Mouse (Mus musculus) thymus, postnatal 14 days (tissue): Measurements from ENCODE around the gene Tnrc6b.

Source experiments
- DNase-seq: peaks from one replicate; pipeline ENCODE4 v3.0.0; 2021

Gene Tnrc6b

DNA sequence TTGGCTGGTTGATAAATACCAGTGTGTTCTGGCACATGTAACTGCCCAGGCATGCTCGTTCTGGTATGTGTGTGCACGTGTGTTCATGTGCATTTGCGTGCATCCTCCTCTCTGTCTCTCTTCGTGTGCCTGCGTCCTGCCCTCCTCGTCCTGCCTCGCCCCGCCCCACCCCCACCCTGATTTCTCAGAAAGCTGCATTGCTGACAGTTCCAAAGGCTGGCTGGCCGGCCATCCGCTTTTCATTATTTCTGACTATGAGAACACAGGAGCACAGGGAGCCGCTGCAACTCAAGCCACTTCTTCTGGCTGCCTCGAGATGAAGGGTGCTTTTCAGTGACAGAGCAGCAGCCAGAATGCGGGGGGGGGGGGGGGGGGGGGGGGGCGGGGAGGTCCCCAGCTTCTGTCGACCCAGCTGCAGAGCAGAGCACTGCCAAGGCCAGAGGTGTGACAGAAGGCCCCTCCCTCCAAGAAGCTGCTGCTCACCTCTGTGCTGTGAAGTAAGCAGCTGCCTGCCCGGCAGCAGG, 219.0 kb downstream of the Tnrc6b start:
- DNase-seq = peak; percentile 75

DNA sequence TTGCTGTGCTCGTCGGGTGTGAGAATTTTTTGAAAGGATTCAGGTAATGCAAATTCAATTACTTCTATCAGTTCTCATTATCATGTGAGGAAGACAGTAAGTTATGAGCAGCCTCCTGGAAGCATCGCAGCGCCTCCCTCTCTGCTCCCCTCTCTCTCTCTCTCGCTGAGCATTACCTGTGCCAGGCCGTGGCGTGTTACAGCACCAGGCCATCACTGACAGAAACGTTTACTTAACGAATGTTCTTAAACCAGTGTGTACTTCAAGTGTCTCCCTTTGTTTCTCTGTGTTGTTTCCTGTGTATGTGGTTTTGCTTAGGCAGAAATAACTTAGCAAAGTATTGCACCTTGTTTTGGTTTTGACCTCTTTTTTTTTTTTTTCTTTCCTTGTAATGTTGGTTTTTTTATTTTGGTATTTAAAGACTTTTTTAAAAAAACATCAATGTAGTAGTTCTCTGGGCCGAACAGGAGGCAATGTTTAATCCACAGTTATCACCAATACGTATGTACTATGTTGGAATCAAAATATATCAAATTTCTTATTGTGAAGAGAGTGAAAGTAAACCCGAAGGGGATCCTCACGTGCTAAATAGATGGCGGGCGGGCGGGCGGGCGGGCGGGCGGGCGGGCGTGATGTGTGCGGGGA, 219.7 kb downstream of the Tnrc6b start:
- DNase-seq = peak; percentile 64

- peak; percentile 55 for DNase-seq
Measured at GRCm38 (mm10) chr15:80931345-80931960, 220.3 kb downstream of the Tnrc6b start.

DNA sequence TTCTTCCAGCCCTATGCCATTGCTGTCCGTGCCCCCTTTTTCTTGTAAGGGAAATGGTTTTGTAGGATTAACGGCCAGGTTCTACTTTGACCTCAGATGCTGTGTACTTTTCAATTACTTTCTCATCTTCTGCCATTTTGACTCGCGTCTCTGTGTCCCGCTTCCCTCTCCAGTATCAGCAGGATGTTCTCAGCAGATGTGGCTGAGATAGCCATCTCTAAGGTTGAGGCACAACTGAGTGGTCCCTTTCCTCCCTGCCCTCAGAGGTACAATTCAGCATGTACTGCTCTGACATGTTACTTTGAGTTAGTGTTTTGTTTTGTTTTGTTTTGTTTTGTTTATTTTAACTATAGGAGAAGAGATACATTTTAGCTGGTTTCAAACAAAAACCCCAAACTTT, 223.7 kb downstream of the Tnrc6b start:
- peak; percentile 53 for DNase-seq

DNA sequence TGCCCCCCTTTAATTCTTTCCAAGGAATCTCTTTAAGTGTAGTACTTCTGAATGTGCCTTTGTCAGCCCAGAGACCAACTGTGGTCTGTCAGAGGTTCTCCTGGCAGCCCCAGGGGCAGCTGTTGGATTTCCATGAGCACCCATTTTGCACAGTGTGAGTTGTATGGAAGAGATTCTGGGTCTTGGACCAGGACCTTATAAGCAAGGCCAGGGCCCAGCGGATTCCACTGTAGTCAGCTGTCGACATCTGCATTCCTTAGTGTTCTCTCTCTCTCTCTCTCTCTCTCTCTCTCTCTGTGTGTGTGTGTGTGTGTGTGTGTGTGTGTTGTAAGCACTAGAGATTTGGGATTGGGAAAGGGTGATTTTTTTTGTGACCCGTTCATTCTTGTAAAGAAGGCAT, 225.6 kb downstream of the Tnrc6b start:
- DNase-seq = no peak

GRCm38 (mm10) chr15:80938615-80939014, 227.5 kb downstream of the Tnrc6b start:
- DNase-seq = no peak

GRCm38 (mm10) chr15:80939401-80939800, 228.3 kb downstream of the Tnrc6b start:
- DNase-seq = no peak

DNA sequence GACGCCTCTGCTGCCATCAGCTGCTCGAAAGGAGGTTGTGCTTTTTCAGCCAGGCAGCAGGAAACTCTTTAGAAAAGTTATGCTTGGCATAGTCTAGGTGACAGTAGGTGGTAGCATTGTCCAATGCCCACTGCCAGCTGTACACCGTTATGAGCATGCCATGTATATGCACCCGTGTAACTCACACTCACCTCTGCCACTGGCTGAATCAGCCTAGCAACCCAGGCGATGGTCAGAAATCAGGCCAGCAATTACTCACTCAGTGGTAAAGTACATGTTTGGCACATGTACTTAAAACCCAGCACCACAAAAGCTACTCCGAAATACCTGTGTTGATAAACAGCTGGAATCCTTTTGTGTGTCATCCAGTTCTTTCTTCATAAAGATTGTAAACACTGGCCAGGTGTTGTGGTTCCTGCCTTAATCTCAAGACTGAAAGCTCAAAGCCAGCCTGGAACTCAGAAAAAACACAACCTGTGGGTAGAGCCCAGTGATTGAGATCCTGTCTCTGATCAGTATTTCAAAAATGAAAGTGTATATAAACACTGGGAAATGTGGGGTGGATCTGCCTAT, 230.4 kb downstream of the Tnrc6b start:
- DNase-seq = peak; percentile 45

- DNase-seq = peak; percentile 79
Measured at GRCm38 (mm10) chr15:80945851-80946250, 234.7 kb downstream of the Tnrc6b start.

DNA sequence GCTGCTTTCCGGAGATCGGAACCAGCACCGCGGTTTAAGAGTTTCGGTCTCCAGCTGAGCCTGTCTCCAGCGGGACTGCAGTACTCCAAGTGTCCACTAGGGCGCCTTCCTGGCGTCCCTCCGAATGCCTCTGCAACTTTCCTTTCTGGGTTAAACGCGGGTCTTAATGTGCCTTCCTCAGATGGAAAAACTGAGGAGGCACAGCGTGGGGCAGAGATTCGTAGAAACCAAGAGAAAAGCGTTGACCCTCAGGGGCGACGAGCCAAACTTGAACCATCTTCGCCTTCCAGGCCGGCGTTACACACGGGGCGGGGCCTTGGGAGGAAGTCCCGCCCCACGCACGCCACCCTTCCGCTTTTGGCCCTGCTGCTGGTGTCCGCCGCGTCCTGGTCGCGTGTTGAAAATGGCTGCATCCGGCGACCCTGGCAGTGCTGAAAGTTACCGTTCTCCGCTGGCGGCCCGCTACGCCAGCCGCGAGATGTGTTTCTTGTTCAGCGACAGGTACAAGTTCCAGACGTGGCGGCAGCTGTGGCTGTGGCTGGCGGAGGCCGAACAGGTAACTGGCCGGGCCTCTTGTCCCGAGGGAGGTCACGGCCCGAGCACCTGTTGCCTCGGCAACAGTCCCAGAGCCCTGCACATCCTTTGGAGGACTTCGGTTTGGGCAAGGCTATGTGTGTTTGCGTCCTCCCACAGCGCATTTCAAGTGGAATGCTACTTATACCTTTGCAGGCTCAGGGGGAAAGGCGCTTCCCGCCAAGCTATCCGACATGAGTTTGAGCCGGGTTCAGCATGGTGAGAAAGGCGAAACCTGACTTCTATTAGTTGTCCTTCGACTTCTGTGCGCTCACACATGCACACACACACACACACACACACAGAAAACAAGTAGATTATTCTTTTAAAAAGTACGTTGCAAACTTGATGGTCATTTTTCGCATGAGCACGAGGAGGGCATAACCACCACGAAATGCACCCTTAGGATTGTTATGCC, 237.3 kb downstream of the Tnrc6b start, which contains the start of gene Adsl:
TSS of gene Adsl (plus strand) at position 346 of the 991 bp plus-strand sequence.
- peak; percentile 87 for DNase-seq

DNA sequence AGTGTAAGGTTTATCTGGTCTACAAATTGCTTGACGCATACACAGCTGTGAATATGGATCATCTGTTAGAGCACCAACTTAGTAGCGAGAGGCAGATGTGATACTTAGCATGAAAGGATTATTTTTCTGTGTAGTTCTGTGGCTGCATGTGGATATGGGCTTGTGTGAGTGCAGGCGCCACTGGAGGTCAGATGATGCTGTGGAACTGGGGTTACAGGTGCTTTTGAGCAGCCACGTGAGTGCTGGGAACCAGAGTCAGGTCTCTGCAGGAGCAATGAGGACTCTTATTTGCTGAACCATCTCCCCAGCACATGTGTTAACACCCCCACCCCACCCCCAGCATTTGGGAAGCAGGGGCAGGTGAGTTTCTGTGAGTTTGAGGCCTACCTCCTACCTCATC, 238.3 kb downstream of the Tnrc6b start:
- DNase-seq = no peak

DNA sequence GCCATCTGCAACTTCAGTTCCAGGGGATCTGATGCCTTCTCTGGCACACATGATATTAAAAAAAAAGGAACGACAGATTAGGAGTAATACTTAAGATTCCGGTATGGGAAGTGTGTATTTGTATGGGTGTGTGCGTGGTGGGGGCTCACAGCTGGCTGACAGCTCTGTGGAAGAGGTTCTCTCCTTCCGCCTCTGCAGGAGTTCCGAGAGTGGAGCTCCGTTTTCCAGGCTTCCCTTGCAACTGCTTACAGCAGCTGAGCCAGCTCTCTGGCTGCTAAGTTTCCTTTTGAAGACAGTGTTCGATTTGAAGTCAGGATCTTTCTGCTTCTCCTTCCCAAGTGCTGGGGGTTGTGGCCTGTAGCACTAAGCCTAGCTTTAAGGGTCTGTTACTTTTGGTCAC, 238.9 kb downstream of the Tnrc6b start:
- no peak for DNase-seq

DNA sequence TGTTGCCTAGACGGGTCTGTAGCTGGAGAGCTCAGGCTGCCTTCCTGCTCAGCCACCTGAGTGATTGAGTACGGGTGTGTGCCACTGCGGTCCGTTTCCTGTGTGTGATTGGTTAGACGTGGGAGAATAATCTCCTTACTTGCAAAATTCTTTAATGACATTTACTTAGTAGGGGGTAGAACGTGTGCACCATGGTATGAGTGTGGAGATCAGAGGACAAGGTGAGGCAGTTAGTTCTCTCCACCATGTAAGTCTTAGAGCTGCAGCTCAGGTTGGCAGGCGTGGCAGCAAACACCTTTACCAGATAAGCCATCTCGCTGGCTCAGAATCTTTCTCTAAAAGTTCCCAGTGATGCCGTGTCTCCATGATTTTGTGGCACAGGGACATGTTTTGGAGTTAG, 242.9 kb downstream of the Tnrc6b start:
- DNase-seq = no peak

- DNase-seq = no peak
Measured at GRCm38 (mm10) chr15:80954861-80955260, 243.7 kb downstream of the Tnrc6b start.

DNA sequence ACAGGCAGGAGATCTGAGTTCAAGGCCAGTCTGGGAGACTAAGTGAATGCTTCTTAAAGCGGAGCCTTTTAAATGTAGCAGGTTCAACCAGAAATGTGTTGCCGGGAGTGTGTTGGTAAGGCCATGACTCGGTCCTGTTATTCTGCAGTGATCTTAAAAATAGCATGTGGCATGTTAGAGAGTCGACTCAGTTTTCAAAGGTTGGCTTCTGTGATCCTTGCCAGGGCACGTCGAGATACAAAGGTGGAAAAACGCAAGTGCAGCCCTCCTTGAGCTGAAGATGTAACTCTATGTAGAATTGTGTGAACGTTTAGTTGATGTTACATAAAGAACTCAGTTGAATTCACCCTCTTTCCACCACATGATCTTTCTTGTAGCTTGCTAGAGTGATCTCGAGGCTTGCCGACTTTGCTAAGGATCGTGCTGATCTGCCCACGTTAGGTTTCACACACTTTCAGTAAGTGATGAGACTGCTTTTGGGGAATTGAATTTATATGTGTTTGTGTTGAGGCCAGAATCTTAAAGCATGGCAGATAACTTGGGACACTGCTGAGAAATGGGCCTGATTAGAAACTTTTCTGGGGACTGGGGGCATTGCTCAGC, 244.8 kb downstream of the Tnrc6b start:
- no peak for DNase-seq

- no peak for DNase-seq
Measured at GRCm38 (mm10) chr15:80969371-80969770, 258.3 kb downstream of the Tnrc6b start.

GRCm38 (mm10) chr15:80974311-80974710, 263.2 kb downstream of the Tnrc6b start:
- no peak for DNase-seq

DNA sequence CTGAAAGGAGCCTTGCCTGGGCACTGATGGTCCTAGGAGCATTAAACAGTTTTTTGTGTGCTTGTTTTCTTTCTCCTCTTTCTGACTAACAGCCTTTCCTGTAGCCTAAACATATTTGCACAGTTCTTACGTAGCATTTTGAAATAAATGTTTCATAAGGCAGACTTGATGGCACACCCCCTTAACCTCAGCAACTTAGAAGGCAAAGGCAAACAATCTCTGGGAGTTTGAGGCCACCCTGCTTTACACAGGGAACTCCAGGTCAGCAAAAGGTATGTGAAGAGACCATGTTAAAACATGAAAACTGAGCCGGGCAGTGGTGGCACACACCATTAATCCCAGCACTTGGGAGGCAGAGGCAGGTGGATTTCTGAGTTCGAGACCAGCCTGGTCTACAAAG, 264.6 kb downstream of the Tnrc6b start:
- no peak for DNase-seq

DNA sequence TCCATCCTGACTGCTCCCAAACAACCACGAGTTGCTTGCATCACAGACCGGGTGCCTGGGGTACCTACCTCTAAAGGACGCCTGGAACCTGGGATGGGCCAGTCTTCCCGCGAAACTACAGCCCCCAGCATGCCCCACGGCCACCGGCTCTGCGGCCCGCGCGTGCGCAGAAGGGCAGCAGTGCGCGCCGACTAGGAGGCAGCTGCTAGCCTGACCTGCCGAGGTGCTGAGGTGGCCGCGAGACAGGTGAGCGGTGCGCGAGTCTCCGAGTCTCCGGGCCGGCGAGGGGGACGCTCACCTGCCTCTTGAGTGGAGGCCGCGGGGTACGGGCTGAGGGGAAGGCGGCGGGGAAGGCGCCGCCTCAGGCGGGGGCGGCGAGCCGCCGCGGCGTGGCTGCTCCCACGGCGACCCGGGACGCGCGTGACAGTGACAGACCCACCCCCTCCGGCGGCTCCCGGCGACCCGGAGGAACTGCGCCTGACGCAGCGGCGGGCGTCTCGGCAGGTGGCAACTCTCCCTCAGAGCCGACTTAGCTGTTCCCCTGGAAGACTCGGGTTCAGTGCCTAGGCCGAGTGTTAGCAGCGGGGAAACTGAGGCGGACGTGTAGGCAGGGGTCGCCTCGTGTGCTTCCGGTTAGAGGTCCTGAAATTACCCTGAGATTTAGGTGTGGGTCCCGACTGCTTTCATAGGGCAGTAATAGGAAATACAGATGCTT, 266.7 kb downstream of the Tnrc6b start, which contains the start of gene Sgsm3:
TSS of gene Sgsm3 (plus strand) at position 146 of the 715 bp plus-strand sequence.
- DNase-seq = peak; percentile 90

- no peak for DNase-seq
Measured at GRCm38 (mm10) chr15:80979611-80980010, 268.5 kb downstream of the Tnrc6b start.

GRCm38 (mm10) chr15:80981176-80981575, 270.1 kb downstream of the Tnrc6b start:
- no peak for DNase-seq

DNA sequence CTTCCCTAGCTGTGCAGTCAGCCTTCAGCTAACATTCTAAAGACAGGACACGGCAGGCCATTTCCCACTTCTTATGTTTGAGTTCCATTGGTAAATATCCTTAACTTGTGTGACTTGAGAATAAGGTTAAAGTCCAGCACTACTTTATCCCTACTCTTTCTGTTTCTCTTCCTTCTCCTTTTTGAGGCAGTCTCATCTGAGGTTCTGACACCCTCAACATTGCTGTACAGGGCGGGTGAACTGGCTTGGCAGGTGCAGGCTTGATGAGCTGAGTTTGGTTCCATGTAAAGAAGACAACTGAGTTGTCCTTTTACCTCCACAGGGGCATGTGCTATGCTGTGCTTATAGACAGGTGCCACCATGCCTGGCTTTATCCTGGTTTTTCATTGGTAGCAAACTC, 272.2 kb downstream of the Tnrc6b start:
- DNase-seq = no peak
